Mouse (Mus musculus) frontal cortex, adult (tissue): ENCODE measurements around the gene Dock6.
"Not testable (repeated sequence)": the region's sequence is repeated elsewhere in the genome, so short reads cannot be mapped to it uniquely, and the experiment has no call there.

ENCODE experiments used
- ATAC-seq: cut with Nextera tagmentation; 2 replicates; pipeline ENCODE4 v1.9.2; 2017; ENCODE audit warnings: mild to moderate bottlenecking, moderate library complexity, mixed read lengths; ENCODE audit not compliant: low TSS enrichment

The Dock6 gene

DNA sequence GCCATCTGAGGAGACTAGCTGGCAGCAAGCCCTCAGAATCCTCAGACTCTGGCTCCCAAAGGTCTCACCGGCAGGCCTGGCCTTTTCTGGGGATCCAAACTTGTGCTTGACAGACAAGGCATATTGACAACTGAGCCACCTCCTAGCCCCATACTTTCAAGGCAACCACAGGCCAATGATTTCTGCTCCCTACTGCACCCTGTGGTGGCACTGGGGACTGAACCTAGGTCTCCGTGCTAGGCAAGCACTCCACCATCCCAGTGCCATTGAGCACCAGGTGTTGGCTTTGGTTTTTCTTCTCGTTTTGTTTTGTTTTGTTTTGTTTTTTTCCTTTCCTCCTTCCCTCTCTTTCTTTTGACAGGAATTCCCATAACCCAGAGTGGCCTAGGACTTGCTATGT lies 43.9 kb downstream of the Dock6 start:
- no peak for ATAC-seq

DNA sequence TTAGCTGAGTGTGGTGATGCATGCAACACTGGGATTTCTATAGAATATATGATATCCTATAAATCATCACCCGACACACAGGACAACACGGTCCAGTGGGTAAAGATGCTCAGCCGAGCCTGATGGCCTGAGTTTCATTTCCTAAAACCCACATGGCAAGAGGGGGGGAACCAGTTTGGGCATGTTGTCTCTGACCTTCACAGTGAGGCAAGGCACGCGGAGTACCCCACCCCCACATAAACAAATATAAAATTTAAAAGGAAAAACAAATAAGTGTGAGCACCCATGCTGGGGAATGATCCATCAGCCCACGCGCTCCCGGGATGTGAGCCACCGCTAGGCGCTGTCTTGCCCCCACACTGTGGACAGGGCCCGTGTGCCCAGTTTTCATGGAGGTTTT lies 45.5 kb downstream of the Dock6 start:
- ATAC-seq: no peak

DNA sequence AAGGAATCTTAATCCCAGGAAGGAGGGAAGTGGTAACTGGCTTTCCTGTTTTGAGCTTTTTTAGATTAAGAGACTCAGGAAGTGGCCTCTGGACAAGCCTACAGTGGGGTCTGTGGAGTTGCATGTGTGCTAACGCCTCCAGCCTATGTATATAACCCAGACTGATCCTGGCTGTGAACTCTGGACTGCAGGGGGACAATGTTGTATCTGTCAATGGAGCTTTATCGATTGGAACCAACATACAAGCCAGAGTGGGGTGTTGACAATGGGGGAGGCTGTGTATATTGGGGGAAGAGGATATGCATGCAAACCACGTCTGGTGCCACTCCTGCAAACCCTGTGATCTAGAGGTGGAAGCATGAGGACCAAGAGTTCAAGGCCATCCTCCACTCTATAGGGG lies 46.1 kb downstream of the Dock6 start:
- no peak for ATAC-seq

DNA sequence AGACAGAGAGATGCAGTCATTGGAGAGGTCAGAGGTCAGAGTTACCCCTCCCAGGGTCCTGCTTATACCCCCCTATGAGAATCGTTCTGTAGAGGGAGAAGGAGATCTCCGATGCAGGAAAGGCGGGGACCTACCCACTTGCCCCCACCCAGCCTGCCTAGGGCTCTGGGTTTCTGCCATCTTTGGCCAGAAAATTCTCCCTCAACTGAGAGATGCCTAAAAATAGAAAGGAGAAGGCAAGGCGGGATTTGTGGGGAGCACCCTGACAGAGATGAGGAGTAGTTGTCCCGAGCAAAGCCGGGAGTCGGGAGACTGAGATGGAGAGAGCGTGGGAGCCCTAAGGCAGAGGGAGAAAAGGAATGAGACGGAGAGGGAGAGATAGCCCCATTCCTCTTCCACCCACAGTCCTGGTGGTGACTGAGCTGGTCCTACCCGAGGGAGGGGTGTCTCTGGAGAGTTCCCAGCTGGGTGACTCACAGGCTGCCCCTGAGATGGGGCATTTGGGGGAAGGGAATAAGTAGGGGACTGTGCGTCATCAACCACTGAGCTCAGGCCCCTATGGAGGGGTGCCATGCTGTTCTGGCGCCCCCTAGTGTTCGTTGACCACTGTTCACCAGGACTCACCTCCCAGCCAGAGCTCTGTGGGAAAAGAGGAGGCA lies 48.3 kb downstream of the Dock6 start:
- ATAC-seq: peak; percentile 90

DNA sequence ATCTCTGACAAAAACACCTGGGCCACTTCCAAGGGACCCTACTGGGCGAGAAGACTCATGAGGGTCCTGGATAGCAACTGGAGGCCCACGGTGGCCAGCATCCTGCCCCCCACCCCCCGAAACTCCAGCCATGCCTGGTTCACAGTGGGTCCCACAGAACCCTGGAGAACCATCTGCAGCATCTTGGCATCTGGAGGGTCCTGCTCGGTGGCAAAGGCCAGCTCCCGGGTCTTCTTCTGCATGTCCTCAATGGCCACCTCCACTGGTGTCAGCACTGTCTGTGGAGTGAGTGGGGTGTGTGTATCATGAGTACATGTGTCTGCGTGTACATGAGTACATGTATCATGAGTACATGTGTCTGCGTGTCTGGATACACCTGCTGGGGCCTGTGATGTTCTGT lies 50.8 kb downstream of the Dock6 start:
- no peak for ATAC-seq

DNA sequence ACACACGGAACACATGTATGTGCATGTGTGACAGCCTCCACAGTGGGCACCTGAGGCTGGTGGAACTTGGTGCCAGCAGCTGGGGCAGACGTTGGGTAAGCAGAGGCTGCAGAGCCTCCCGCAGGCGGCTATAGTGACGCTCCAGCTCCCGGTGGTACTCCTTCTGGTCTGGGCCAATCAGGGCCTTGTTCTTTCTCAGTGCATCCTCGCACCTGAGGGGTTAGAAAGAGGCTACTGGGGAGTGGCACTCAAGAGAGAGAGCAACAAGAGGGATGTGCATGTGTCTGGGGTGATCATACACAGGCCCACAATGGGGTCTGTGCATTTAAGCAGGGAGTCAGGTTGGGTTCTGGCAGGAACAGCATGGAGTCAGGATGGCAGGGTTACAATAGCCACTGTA lies 51.3 kb downstream of the Dock6 start:
- ATAC-seq: no peak

DNA sequence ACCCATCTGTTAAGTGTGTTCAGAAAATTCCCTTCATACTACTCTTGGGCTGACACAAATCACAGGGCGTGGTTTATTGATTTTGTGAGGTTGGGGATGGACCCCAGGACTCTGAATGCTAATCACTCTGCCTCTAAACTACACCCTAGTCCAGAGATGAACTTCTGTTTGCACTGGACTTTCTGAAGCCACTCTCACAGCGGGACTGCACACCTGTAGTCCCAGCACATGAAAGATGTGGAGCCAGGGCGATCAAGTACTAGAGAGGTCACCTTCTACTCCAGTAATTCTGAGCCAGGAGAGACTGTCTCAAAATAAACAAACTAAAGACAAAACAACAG lies 53.5 kb downstream of the Dock6 start:
- ATAC-seq: no peak

DNA sequence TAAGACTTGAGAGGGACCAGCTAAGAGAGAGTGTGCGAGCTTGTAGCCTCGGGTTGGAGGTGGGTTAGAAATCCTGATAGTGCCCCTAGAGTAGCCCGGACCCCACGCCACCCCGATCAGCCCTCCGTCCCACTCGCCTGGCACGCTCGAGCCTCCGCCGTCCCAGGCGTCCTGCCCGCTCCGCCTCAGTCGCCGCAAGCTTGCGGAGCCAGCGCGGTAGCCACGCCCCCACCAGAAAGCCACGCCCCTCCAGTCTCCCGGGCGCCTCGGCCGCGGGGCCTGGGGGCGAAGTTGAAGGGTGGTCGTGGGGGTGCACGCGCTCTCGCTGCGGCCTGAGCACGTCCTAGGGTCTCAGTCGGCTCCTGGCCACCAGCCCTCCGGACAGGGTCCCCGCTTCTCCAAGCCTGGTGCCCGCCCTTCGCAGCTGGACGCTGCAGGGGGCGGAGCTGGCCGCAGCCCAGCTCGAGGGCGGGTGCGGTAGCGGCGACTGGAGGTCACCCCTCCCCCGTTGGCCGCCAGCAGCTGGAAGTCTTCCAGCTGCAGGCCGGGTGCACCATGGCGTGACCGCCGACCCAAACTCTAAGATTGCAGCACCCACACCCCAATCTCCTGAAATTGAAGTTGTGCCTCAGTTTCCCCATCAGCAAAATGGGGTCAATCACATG lies 54.0 kb downstream of the Dock6 start, which contains the start of gene Kank2:
Gene Kank2 (minus strand): TSS at position 400 of the 665 bp plus-strand sequence.
- ATAC-seq: peak; percentile 73

DNA sequence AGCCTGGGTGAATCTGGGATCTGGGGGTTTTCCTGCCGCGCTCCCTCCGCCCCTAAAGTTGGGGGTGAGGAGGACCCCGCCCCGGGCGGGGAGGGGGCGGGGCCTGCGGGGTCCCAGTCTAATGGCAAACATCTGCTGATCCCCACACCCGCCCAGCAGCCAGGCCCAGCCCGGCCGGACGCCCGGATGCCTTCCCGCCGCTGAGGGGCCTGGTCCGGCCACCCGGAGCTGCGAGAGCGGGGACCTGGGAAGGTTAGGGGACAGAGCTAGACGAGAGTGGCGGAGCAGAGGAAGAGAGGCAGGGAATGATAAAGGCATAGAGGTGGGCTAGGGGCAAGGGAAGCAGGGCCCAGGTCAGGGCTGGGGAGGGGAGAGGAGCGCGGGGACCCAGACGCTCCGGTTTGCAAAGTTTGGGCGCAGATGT lies 54.5 kb downstream of the Dock6 start:
- 0 out of 2 replicates have a peak, but pooled peaks have one; percentile 21 for ATAC-seq

DNA sequence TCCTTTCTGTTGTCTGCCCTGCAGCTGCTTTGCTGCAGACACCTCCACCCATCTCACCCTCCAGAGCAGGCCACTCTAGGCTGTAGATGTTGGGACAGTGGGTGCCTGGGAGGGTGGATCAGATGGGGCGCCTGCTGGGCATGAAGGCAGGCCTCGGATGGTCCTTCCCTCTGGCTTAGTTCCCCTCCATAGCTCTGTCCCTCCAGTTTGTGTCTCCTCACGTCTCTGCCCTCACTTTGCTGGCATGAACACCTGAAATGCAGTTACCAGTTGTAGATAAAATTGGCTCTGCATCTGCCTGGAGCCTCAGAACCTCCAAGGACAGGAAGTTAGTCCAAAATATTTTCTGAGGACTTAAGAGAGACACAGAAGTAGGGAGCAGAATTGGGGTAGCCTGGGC lies 55.5 kb downstream of the Dock6 start:
- no peak for ATAC-seq

DNA sequence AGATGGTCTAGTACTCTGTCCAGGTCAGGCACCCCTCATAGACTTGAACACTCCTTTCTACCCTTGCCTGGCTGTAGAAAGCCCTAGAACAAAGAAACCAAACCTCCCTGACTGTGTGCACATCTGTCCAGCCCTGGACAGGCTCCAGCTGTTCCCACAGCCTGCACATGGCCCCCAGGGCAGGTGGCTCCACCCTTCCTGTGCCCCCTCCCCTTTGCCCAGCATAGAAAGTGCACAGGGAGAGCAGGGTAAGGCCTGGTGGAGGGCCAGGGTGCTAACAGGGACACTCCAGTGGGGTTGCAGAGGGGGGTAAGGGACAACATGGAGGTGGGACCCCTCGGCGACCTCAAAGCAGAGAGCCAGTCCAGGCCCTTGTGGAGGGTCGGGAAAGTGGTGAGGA lies 56.2 kb downstream of the Dock6 start:
- ATAC-seq: no peak

DNA sequence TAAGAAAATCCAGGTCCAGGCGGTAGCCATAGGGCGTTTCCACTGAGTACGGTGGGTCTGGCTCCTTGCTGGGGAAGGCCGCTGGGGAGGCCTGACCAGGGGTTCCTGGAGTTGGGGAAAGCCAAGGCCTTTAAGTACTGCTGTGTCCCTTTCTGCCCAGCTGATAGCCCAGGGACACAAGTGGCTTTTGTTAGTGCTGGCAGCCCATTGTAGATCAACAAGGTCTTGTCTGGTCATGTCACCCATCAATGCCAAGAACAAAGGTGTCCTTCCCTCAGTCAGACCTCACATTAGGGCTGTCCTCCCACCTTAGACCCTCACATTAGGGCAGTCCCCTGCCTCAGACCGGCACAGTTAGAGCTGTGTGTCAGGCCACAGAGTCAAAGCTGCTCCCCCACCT lies 56.9 kb downstream of the Dock6 start:
- no peak for ATAC-seq

DNA sequence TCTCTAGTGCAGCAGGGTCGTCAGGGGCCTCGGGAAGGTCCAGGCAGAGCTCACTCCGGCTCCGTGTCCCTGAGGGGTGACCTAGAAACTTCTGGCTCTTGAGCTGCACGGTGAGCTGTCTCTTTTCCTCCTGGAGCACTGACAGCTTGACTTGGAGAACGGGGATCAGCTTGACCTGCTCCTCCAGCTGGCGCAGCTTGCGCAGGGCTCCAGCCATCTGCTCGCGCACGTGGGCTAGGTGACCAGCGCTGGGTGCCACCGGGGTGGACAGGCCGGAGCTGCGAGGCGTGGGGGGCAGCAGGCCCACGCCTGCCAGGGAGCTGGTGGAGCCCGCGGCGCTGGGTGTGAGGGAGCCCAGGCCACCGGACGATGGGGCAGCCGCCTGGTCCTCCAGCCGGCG lies 57.5 kb downstream of the Dock6 start:
- ATAC-seq: no peak

DNA sequence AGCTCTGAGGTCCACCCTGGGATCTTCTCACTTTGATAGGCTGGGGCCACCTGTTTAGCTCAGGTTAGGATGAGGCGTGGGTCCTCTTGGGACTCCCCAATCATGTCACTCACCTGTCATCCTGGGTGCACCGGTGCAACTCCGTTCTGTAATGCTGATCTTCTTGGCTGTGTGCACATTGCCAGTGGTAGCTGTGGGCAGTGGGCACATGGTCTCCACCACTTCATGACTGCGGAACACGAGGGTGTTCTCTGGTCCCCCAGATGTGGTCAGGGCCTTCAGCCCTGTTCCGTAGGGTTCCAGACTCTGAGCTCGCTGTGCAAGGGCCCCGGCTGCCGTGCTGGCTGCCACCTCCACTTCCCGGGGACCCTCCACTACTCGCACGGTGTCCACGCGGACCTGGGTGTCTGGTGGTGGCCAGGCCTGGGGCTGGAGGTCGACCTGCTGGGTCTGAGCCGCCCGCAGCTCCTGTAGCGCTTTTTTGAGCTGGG lies 58.0 kb downstream of the Dock6 start:
- ATAC-seq: no peak

DNA sequence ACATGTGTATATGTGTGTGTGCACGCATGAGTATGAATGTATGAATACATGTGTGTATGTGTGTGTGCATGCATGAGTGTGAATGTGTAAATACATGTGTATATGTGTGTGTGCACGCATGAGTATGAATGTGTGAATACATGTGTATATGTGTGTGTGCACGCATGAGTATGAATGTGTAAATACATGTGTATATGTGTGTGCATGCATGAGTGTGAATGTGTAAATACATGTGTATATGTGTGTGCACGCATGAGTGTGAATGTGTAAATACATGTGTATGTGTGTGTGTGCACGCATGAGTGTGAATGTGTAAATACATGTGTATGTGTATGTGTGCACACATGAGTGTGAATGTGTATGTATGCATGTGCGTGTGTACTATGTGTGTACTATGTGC lies 58.9 kb downstream of the Dock6 start:
- not testable (repeated sequence) for ATAC-seq

DNA sequence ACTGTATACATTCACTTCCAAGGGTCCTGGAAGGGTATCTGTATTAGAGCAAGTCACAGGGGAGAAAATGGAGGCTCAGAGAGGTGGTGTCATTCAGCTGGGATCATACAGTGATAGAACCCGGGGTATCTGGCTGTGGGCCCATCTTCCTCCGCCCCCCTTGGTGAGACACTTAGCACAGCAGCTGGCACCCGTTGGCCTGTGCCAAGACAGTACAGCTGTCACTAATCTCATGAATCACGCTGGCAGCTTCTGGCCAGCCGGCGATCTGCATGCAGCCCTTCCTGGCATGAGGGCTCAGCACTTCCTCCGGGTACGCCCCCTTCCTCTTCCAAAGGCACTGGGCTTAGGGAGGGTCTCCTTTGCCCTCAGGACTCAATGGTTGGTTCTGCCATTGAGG lies 59.8 kb downstream of the Dock6 start:
- ATAC-seq: peak; percentile 53

DNA sequence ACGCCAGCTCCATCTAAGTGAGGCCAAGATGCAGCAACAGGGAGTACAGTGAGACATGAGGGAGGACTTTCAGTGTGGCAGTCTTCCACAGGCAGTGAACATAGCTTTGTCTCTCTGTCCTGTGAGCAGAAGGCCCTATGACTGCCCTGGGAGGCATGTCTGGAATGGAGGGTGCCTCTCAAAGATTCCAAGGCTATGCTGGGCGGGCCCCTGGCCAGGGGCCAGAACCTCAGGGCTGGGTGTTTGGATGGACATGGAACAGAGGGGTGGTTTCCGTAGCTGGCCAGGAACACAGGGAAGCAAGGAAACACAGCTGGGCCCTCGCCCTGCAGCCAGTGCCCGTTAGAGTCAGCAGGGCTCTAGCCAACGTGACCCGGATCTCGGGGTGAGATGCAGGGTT lies 60.6 kb downstream of the Dock6 start:
- ATAC-seq: no peak

DNA sequence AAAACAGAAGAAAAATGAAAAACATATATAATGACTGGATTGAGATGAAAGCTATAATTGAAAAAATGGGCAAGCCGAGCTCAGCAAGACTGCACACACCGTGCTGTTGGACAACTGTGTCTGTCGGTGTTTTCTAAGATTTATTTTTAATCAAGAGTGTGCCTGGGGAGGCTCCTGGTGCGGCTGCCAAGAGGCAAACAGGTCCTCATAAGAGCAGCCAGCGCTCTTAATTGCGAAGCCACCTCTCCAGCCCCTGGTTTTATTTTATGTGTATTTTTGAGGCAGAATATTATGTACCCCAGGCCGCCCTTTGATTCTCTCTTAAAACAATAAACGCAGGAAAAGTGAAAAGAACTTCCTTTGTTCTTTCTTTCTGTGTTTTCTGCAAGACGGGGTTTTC lies 64.2 kb downstream of the Dock6 start:
- ATAC-seq: no peak

DNA sequence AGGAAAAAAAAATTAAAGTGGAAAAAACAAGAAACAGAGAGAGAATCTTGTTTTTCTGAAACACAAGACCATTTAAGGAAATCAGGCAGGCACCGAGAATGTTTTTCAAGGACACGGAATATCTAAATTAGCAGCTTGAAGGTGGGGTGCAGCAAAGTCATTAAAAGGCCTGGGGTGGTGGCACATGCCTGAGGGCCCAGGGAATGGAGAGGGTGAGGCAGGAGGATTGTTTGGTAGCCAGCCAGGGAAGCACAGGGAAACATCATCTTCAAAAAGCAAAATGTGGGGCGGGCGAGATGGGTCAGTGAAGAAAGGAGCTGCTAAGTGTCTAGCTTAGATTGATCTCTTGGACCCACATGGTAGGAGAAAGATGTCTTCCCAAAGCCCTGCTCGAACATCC lies 64.8 kb downstream of the Dock6 start:
- ATAC-seq: no peak

DNA sequence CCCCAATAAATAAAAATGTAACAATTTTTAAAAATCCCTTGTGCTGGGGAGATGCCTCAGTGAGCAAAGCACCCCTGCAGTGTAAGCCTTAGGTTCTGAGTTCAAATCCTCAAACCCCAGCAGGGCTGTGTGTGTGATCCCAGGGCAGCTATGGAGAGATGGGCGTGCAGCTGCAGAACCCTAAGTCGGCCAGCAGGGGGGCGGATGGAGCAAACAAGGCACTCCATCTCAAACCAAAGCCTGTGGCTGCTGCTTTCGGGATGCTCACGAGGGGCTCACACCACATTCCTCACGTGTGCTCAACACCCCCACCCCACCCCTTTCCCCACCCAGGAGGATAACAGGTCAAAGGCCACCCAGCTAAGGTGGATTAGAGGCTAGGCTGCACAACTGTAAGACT lies 65.5 kb downstream of the Dock6 start:
- peak; percentile 92 for ATAC-seq

DNA sequence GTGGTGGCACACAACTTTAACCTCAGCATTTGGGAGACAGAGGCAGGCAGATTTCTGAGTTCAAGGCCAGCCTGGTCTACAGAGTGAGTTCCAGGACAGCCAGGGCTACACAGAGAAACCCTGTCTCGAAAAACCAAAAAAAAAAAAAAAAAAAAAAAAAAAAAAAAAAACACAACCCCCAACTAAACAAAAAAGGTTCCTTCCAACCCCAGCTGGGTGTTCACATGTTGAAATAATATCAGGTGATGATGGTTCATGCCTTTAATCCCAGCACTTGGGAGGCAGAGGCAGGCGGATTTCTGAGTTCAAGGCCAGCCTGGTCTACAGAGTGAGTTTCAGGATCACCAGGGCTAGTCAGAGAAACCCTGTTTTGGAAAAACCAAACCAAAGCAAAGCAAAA lies 66.1 kb downstream of the Dock6 start:
- not testable (repeated sequence) for ATAC-seq

DNA sequence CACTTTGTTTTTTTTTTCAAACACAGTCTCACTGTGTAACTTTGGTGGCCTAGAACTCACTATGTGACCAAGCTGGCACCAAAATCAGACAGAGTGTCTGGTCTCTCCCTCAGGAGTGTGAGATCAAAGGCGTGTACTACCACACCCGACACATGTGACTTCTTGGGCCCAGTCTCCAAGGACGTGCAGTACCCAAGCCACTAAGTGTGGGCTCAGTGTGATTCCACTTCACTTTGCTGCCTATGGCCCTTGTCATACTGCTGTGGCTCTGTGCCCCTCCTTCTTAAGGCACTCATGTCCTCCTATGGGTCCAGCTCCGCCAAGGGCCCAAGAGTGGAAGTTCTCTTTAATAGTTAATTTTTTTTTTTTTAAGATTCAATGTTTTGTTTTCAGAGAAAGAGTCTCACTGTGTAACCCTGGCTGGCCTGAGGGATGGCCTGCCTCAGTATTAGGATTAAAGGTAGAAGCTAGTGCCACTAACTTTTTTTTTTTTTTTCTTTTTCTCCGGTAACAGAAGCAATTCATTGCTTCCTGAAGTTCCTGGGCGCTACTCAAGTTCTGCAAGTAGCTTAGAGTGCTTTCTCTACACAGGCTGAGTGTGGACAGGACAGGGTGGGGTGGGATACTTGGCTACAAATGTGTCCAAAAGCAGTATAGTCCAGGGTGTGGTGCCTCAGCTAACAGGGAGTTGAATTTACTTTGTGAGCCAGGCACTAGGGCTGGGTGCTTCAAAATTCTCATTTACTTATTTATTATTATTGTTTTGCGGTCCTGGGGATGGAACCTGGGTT lies 67.7 kb downstream of the Dock6 start:
- no peak for ATAC-seq
